Mouse (Mus musculus) stomach, postnatal 0 days (tissue): ENCODE results near the gene Thbs1.

Source experiments
- CTCF ChIP-seq: IDR thresholded peaks from 2 replicates; pipeline ENCODE4 v1.5.1; 2016; ENCODE audit warnings: antibody characterized with exemption, low read depth, mild to moderate bottlenecking, moderate library complexity
- EP300 ChIP-seq: optimal IDR thresholded peaks from 2 replicates; pipeline ENCODE3; 2016; ENCODE audit warnings: antibody characterized with exemption

GRCm38 (mm10) chr2:118084693-118085092, 27.0 kb upstream of the Thbs1 start:
- no peak for TF ChIP-seq CTCF
- no peak for TF ChIP-seq EP300
